Mouse (Mus musculus) urinary bladder, adult 18-20 months (tissue): ENCODE results near the gene Rsph9.

ENCODE experiments used
- DNase-seq, 2 experiments: peaks; one replicate each; pipeline ENCODE4 v3.0.0; 2022; ENCODE audit warnings: low spot score in 2 of 2, mixed read lengths in 2 of 2

Gene Rsph9

GRCm38 (mm10) chr17:46102608-46103159 lies 41.3 kb downstream of the Rsph9 start:
- DNase-seq: no peak

- DNase-seq: no peak
Measured at GRCm38 (mm10) chr17:46101906-46102305, 42.1 kb downstream of the Rsph9 start.

GRCm38 (mm10) chr17:46098525-46098924 lies 45.5 kb downstream of the Rsph9 start:
- DNase-seq: no peak

- no peak for DNase-seq
Measured at GRCm38 (mm10) chr17:46091899-46092298, 52.1 kb downstream of the Rsph9 start.

- no peak for DNase-seq
Measured at GRCm38 (mm10) chr17:46091351-46091750, 52.7 kb downstream of the Rsph9 start.

GRCm38 (mm10) chr17:46086341-46086870 lies 57.6 kb downstream of the Rsph9 start:
- DNase-seq: no peak

GRCm38 (mm10) chr17:46084091-46084501 lies 59.9 kb downstream of the Rsph9 start:
- peak in 1 of 2 experiments; percentile 60 for DNase-seq

- no peak for DNase-seq
Measured at GRCm38 (mm10) chr17:46083381-46083780, 60.6 kb downstream of the Rsph9 start.

- DNase-seq: peak in 1 of 2 experiments; percentile 59
Measured at GRCm38 (mm10) chr17:46081657-46082056, 62.4 kb downstream of the Rsph9 start.

- no peak for DNase-seq
Measured at GRCm38 (mm10) chr17:46081042-46081441, 63.0 kb downstream of the Rsph9 start.

GRCm38 (mm10) chr17:46080388-46080787 lies 63.6 kb downstream of the Rsph9 start:
- DNase-seq: no peak

GRCm38 (mm10) chr17:46079037-46079436 lies 65.0 kb downstream of the Rsph9 start:
- DNase-seq: no peak

GRCm38 (mm10) chr17:46077921-46078534 lies 66.0 kb downstream of the Rsph9 start:
- DNase-seq: no peak

- DNase-seq: no peak
Measured at GRCm38 (mm10) chr17:46076260-46076551, 67.8 kb downstream of the Rsph9 start.

- DNase-seq: no peak
Measured at GRCm38 (mm10) chr17:46075551-46076259, 68.3 kb downstream of the Rsph9 start.

- peak; percentile 43 to 57 for DNase-seq
Measured at GRCm38 (mm10) chr17:46075116-46075485, 68.9 kb downstream of the Rsph9 start.

GRCm38 (mm10) chr17:46074398-46075115 lies 69.5 kb downstream of the Rsph9 start:
- DNase-seq: no peak

- peak; percentile 91 to 94 for DNase-seq
Measured at GRCm38 (mm10) chr17:46073730-46074301, 70.2 kb downstream of the Rsph9 start.
